In genomic region chr17:53596314-53596882, GRCm38 (mm10) we compare ENCODE assay signal across 8 mouse cellular contexts. TPM values are rescaled to one million over a fixed set of nuclear protein-coding genes. Genes with fewer than 3 reads are reported as not detected.
A peak's percentile ranks its signal among the peaks of the same experiment; 100 is the strongest.
DNase-seq lines count a peak whose midpoint lies in the region; ATAC-seq and TF ChIP-seq lines count a peak whose summit lies in the region.

No protein-coding gene starts in this region.

- 21% methylated on average over 3 of the region's 3 CpGs for WGBS in heart, embryonic 12.5 days

- TF ChIP-seq POLR2A in embryonic fibroblast, embryonic 13.5 days (IDR thresholded peaks at IDR 0.05; ENCODE audit: low read depth, low read length) = no peak

- peak; percentile 8 to 36 for DNase-seq in spleen, postnatal 36 days (ENCODE audit: low spot score in 2 of 2)
- no peak for DNase-seq in spleen, postnatal 4 days (ENCODE audit: low spot score in 2 of 2)
- DNase-seq in layer of hippocampus, postnatal 10 days (ENCODE audit: low spot score in 2 of 2) = peak; percentile 54 to 62
- peak; percentile 61 for DNase-seq in lung, postnatal 14 days
- peak; percentile 17 for DNase-seq in right cerebral cortex, postnatal 14 days
- no peak for DNase-seq in spleen, adult 12 weeks (ENCODE audit: low spot score)

- TF ChIP-seq CTCF in embryonic fibroblast, embryonic 13.5 days (IDR thresholded peaks at IDR 0.05; ENCODE audit: borderline replicate concordance, insufficient read depth, low read length) = no peak

- H3K36me3 ChIP-seq in heart, embryonic 12.5 days = no peaks in the 10 kb centered on the region

- H3K4me3 ChIP-seq in embryonic fibroblast, embryonic 13.5 days (ENCODE audit: insufficient read depth, low read length) = no peak overlapping the region
- H3K4me3 ChIP-seq in heart, embryonic 12.5 days = no peak overlapping the region

- no peak overlapping the region for H3K9ac ChIP-seq in heart, embryonic 12.5 days

- peaks cover 13% of the 10 kb centered on the region for H3K4me1 ChIP-seq in embryonic fibroblast, embryonic 13.5 days (ENCODE audit: control insufficient read depth, insufficient read depth, low read length)
- H3K4me1 ChIP-seq in heart, embryonic 12.5 days (replicated peaks) = peaks cover 32% of the 10 kb centered on the region

- no peaks in the 10 kb centered on the region for H3K9me3 ChIP-seq in heart, embryonic 12.5 days (replicated peaks)

- H3K27me3 ChIP-seq in heart, embryonic 12.5 days (replicated peaks) = no peaks in the 10 kb centered on the region

- H3K27ac ChIP-seq in embryonic fibroblast, embryonic 13.5 days (ENCODE audit: insufficient read depth, low read length) = 0 out of 2 replicates have a peak overlapping the region, but pooled peaks have one; percentile 7
- peak overlapping the region; percentile 77 for H3K27ac ChIP-seq in heart, embryonic 12.5 days (ENCODE audit: poor library complexity, severe bottlenecking)

- no peak overlapping the region for H3K4me2 ChIP-seq in heart, embryonic 12.5 days

- peak; percentile 63 for ATAC-seq in heart, embryonic 12.5 days (ENCODE audit: insufficient number of reproducible peaks, low FRiP score)

RNA-seq across cellular contexts. Expression of gene Kat2b, which starts 29.7 kb away (rescaled TPM):
- 26.8 and 33.2 TPM in 2 replicates for polyA plus RNA-seq in embryonic fibroblast, embryonic 13.5 days (2011; ENCODE audit: insufficient read length, low read depth, missing spikeins)
- polyA plus RNA-seq in heart, embryonic 12.5 days (2016; fragmentation: Nextera tagmentation; extraction: Ambion mirVana) = 9.9 and 14.0 TPM in 2 replicates
- total RNA-seq in layer of hippocampus, postnatal 10 days (2021) = 10 to 100 TPM; 14.1 to 14.6 TPM

RNA-seq across cellular contexts. Expression of gene Pp2d1, which starts 57.1 kb away (rescaled TPM):
- 0.35 TPM in 1 of 2 replicates, not detected in the other for polyA plus RNA-seq in embryonic fibroblast, embryonic 13.5 days (2011; ENCODE audit: insufficient read length, low read depth, missing spikeins)
- 0.19 and 0.23 TPM in 2 replicates for polyA plus RNA-seq in heart, embryonic 12.5 days (2016; fragmentation: Nextera tagmentation; extraction: Ambion mirVana)
- not detected for total RNA-seq in layer of hippocampus, postnatal 10 days (2021)

Comparison
In these comparisons a context has a peak if more than half of its experiments do, and no peak if none do; other contexts are left out.
1. DNase-seq: peak in spleen, postnatal 36 days (2 of 2), layer of hippocampus, postnatal 10 days (2 of 2), lung, postnatal 14 days (single experiment) and right cerebral cortex, postnatal 14 days (single experiment); none in spleen, postnatal 4 days (0 of 2) and spleen, adult 12 weeks (single experiment).